Mouse (Mus musculus) kidney, embryonic 16.5 days (tissue): ENCODE measurements around the gene Jtb. TPM values are rescaled to one million over a fixed set of nuclear protein-coding genes. Genes with fewer than 3 reads are reported as not detected.
"Not testable (repeated sequence)": the region's sequence is repeated elsewhere in the genome, so short reads cannot be mapped to it uniquely, and the experiment has no call there.

Experiments used
- ATAC-seq: fragments of 200-750 bp; cut with Nextera tagmentation; 2 replicates; pipeline ENCODE4 v1.8.0; 2017; ENCODE audit warnings: moderate TSS enrichment; ENCODE audit not compliant: low FRiP score, low TSS enrichment
- H3K27ac ChIP-seq: fragments of 300-500 bp; sonication (generic); 2 replicates; pipeline ENCODE4 v1.5.1; 2014; ENCODE audit warnings: low read length
- H3K27me3 ChIP-seq: fragments of 300-500 bp; sonication (generic); 2 replicates; pipeline ENCODE4 v1.6.1; 2014; ENCODE audit warnings: low read length, control low read depth, mixed read lengths; ENCODE audit not compliant: insufficient read depth
- H3K36me3 ChIP-seq: fragments of 300-500 bp; sonication (generic); 2 replicates; pipeline ENCODE4 v1.6.1; 2014; ENCODE audit warnings: low read length, control low read depth, mixed read lengths; ENCODE audit not compliant: insufficient read depth
- H3K4me1 ChIP-seq: fragments of 300-500 bp; sonication (generic); 2 replicates; pipeline ENCODE4 v1.6.1; 2014; ENCODE audit warnings: low read length, control low read depth, mixed read lengths; ENCODE audit not compliant: insufficient read depth
- H3K4me2 ChIP-seq: fragments of 300-500 bp; sonication (generic); replicated peaks from 2 replicates; pipeline ENCODE4 v1.6.1; 2014; ENCODE audit warnings: low read depth, low read length
- H3K4me3 ChIP-seq: fragments of 300-500 bp; sonication (generic); 2 replicates; pipeline ENCODE4 v1.5.1; 2014; ENCODE audit warnings: mild to moderate bottlenecking, low read length
- H3K9ac ChIP-seq: fragments of 300-500 bp; sonication (generic); replicated peaks from 2 replicates; pipeline ENCODE4 v1.6.1; 2014; ENCODE audit warnings: low read length
- H3K9me3 ChIP-seq: fragments of 300-500 bp; sonication (generic); 2 replicates; pipeline ENCODE4 v1.6.1; 2016; ENCODE audit warnings: low read length, control low read depth
- WGBS: fragments of 180-500 bp; shearing (Covaris S2); extraction: QIAGEN DNeasy Blood & Tissue Kit; methylation state at CpG from one replicate; pipeline ENCODE4 v1.1.7; 2014; 5-methylcytosine and 5-hydroxymethylcytosine counted together
- polyA plus RNA-seq: library from polyadenylated mRNA; unstranded; fragments of >200 nt; fragmentation: Nextera tagmentation; extraction: Ambion mirVana; gene quantifications from 2 replicates; pipeline ENCODE4 v1.2.1, GENCODE M21; 2015

Jtb gene
- polyA plus RNA-seq, 1 experiment from 2014 or later, result 105 TPM

DNA sequence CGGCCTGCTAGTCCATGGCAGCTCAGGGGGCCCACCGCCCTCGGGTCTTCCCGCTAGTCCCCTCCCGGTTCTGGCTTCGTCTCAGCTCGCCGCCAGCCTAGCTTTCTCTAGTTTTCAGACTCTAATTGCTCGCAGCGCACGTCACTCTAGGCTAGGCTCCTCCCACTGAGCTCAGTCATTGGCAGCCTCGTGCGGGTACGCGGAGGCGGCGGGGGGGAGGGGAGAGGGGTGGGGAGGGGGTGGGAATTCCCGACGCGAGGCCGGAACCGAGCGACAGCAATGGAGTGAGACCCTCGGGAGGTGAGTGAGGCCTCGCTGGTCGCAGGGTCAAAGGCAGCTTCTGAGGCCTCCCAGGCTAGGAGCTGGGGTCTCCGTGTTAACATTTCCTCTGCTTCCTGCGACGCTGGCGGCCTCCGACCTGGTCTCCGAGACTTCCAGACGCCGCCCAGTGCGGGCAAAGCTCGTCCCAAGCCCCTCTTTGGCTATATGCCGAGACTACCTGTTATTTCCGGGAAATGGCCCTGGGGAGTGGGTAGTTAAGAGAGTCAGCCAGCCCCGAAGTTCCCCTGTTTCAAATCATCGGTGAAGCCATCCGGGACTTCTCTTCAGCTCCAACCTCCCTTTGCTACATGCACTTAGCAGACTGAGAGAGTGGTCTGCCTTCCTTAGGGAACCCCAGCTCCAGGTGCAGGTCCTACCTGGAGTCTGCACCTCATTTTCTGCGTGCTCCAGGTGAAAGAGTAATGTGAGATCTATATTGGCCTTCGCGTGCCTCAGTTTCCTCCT, 16.8 kb downstream of the Jtb start, which contains the start of gene Slc39a1:
Gene Slc39a1, plus strand, starts transcription at position 213 of the 786 bp plus-strand sequence.
- Histone ChIP-seq H3K27ac (peak within 1 kb of the TSS; percentile 97), H3K9ac (peak within 1 kb of the TSS; percentile 82), H3K27me3 (no peaks in the 10 kb centered on the region), H3K4me3 (peak within 1 kb of the TSS; percentile 90), H3K36me3 (peaks cover 20% of the 10 kb centered on the region), H3K4me1 (peaks cover 26% of the 10 kb centered on the region), H3K9me3 (no peaks in the 10 kb centered on the region), H3K4me2 (peak within 1 kb of the TSS; percentile 96)
- peak; percentile 96 for ATAC-seq
- WGBS, result under 1% methylated on average over 36 of the region's 44 CpGs

DNA sequence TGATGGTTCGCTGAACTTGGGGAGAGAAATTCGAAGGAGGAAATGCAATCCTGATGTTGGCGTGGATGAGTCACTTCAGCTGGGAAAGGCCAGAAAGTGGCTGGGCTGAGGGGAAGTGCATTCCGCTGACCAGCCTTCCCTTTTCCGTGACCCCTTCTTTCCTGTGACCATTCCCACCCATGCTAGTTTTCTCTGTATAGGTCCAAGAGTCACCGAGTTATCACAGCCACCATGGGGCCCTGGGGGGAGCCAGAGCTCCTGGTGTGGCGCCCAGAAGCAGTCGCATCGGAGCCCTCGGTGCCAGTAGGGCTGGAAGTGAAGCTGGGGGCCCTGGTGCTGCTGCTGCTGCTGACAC, 17.3 kb downstream of the Jtb start:
- peaks cover 20% of the 10 kb centered on the region for H3K36me3 ChIP-seq
- peak overlapping the region; percentile 97 for H3K27ac ChIP-seq
- peak overlapping the region; percentile 96 for H3K4me2 ChIP-seq
- ATAC-seq, result peak; percentile 7; the same call in 1 of the 2 replicates
- no peaks in the 10 kb centered on the region for H3K27me3 ChIP-seq
- H3K9me3 ChIP-seq, result no peaks in the 10 kb centered on the region
- peak overlapping the region; percentile 82 for H3K9ac ChIP-seq
- 2% methylated on average over 10 of the region's 10 CpGs for whole genome bisulfite sequencing
- peaks cover 23% of the 10 kb centered on the region for H3K4me1 ChIP-seq
- peak overlapping the region; percentile 90 for H3K4me3 ChIP-seq

DNA sequence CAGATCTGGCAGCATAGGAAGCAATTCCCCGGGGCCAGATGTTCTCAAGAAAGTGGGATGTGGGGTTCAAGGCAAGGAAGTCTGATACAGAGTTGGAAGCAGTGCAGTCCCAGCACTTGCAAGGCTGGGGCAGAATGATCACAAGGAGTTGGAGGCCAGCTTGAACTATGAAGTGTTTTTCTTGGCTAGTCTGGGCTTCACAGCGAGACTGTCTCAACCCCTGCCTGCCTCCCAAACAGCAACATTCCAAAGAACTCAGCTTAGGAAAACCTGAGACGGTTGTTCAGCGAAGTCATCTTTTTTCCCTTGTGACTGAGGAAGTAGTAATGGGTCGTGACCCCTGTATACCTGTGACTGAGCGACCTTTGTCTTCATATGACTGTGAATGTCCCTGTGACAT, 19.4 kb downstream of the Jtb start:
- ATAC-seq, result no peak
- 66% methylated on average over 6 of the region's 6 CpGs for WGBS

DNA sequence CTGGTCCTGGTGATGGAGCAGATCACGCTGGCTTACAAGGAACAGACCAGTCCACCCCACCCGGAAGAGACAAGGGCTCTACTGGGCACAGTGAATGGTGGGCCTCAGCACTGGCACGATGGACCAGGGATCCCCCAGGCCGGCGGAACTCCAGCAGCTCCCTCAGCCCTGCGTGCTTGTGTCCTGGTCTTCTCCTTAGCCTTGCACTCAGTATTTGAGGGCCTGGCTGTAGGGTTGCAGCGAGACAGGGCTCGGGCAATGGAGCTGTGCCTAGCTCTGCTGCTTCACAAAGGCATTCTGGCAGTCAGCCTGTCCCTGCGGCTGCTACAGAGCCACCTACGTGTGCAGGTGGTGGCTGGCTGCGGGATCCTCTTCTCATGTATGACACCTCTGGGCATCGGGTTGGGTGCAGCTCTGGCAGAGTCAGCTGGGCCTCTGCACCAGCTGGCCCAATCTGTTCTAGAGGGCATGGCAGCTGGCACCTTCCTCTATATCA, 20.4 kb downstream of the Jtb start:
- not testable (repeated sequence) for H3K27me3 ChIP-seq
- WGBS, result 92% methylated on average over 10 of the region's 12 CpGs

More for the DNA sequence above, 19.4 kb downstream of the Jtb start:
- Histone ChIP-seq H3K9ac (0 out of 2 replicates have a peak overlapping the region, but pooled peaks have one; percentile 25), H3K27me3 (no peaks in the 10 kb centered on the region), H3K4me1 (peaks cover 29% of the 10 kb centered on the region), H3K4me3 (no peak overlapping the region), H3K27ac (no peak overlapping the region), H3K9me3 (no peaks in the 10 kb centered on the region), H3K36me3 (peaks cover 20% of the 10 kb centered on the region), H3K4me2 (no peak overlapping the region)

DNA sequence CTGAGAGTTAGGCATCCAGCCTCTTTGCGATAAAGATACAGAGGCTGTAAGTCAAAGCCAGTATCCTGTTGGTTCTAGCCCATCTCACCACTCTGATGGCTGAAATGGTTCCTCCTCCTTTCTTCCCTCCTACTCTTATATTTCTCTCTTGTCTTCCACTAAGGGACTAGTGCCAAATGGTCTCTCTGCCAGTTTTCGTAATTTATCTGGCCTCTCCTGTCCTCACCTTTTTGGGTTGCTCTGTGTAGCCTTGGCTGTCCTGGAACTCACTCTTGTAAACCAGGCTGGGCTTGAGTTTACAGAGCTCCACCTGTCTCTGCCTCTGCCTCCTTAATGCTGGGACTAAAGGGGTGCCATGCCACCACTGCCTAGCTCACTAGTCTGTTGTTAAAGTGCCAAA, 21.3 kb downstream of the Jtb start:
- H3K27ac ChIP-seq, H3K9me3 ChIP-seq, ATAC-seq, H3K4me3 ChIP-seq, H3K27me3 ChIP-seq, H3K4me2 ChIP-seq, H3K9ac ChIP-seq: not testable (repeated sequence)
- Histone ChIP-seq H3K36me3 (peaks cover 25% of the 10 kb centered on the region), H3K4me1 (peaks cover 30% of the 10 kb centered on the region)
- WGBS, result 92% methylated on average over 2 of the region's 2 CpGs

More for the DNA sequence above, 20.4 kb downstream of the Jtb start:
- H3K27ac ChIP-seq, H3K9me3 ChIP-seq, H3K9ac ChIP-seq, H3K4me3 ChIP-seq, H3K4me2 ChIP-seq, ATAC-seq: not testable (repeated sequence)
- Histone ChIP-seq H3K4me1 (peaks cover 32% of the 10 kb centered on the region), H3K36me3 (peaks cover 20% of the 10 kb centered on the region)

DNA sequence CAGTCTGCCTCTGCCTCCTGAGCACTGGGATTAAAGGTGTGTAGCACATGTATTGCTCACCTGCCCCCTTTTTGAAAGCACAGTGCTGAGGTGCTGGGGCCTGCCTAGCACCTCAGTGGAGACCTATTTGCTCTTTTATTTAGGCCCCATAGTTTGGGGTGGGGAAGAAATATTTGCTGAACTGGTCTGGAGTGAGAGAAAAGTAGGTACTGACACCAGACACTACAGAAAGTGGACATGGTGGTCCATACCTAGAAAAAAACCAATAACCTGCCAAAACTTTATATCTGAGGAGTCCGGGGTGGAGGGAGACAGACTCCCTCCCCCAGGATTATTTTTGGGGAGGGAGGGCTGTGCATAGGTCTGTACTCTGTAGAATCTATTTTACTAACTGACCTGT, 21.8 kb downstream of the Jtb start:
- H3K4me2 ChIP-seq, result not testable (repeated sequence)
- peak; percentile 1; the same call in 1 of the 2 replicates for ATAC-seq
- WGBS, result 84% methylated on average over 1 of the region's 1 CpGs

DNA sequence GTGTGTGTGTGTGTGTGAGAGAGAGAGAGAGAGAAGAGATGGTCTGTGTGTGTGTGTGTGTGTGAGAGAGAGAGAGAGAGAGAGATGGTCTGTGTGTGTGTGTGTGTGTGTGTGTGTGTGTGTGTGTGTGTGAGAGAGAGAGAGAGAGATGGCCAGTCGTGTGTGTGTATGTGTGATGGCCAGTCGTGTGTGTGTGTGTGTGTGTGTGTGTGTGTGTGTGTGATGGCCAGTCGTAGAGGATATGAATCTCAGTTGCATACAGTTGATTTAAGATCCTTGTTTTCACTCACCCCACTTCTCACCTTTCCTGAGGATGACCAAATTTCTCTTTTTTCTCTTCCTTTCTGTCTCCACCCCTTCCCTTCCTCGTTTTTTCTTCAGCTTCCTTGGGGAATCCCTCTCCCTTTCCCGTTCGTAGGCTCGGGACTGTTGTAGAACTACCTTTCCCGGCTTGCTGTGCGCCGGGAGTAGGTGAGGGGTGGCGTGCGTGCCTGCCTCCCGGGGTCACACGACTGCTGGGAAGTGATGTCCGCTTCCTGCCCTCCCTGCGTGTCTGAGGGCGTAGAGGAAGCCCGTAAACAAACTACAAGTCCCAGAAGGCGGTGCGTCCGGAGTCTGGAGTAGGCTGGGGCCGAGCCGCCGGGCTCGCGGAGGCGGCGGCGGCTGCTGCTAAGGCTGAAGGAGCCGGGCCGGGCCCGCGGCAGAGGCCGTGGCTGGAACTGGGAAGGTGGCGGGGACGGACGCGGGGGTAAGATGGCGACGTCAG, 22.4 kb downstream of the Jtb start, which contains the start of gene Crtc2:
Gene Crtc2, plus strand, starts transcription at position 511 of the 766 bp plus-strand sequence.
- Histone ChIP-seq H3K27me3 (no peaks in the 10 kb centered on the region), H3K4me3 (peak within 1 kb of the TSS; percentile 87), H3K4me2 (peak within 1 kb of the TSS; percentile 84), H3K9ac (peak within 1 kb of the TSS; percentile 95), H3K9me3 (no peaks in the 10 kb centered on the region), H3K36me3 (peaks cover 30% of the 10 kb centered on the region), H3K4me1 (peaks cover 24% of the 10 kb centered on the region), H3K27ac (peak within 1 kb of the TSS; percentile 90)
- WGBS, result 1% methylated on average over 40 of the region's 40 CpGs
- peak; percentile 99 for ATAC-seq

More for the DNA sequence above, 21.8 kb downstream of the Jtb start:
- H3K9me3 ChIP-seq, H3K27me3 ChIP-seq, H3K9ac ChIP-seq, H3K27ac ChIP-seq, H3K4me3 ChIP-seq: not testable (repeated sequence)
- Histone ChIP-seq H3K4me1 (peaks cover 29% of the 10 kb centered on the region), H3K36me3 (peaks cover 25% of the 10 kb centered on the region)

DNA sequence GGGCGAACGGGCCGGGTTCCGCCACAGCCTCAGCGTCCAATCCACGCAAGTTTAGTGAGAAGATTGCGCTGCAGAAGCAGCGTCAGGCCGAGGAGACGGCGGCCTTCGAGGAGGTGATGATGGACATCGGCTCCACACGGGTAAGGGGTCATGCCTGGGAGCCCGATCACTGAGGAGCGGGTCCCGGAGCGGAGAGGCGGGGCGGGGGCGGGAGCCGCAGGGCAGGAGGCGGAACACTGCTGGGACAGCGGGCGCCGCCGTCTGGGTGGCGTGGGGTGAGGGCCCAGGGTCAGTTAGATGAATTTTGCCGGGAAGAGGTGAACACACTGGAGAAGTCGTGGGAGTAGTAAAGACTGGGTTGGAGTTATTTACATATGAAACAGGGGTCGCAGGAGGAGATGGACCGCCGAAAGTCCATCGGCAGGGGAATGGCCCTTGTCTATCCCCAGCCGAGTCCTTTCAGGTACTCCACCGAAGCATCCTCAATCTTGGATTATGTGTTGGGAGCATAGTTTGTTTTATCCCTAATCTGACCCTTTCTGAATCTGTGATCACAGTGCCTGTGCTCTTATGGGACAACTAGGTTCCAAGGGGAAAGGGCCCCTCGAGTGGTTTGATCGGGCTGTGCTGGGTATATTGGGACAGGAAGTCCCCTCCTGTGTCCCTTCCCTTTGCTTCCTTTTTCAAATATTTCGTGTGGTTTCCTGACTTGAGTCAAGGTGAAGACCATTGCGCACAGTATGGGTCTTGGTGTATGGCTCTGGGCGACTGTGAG, 23.2 kb downstream of the Jtb start:
- peaks cover 34% of the 10 kb centered on the region for H3K36me3 ChIP-seq
- under 1% methylated on average over 41 of the region's 41 CpGs for WGBS
- peaks cover 17% of the 10 kb centered on the region for H3K4me1 ChIP-seq
- peak overlapping the region; percentile 90 for H3K27ac ChIP-seq
- H3K27me3 ChIP-seq, result no peaks in the 10 kb centered on the region
- no peaks in the 10 kb centered on the region for H3K9me3 ChIP-seq
- peak overlapping the region; percentile 84 for H3K4me2 ChIP-seq
- peak; percentile 80 for ATAC-seq
- peak overlapping the region; percentile 95 for H3K9ac ChIP-seq
- H3K4me3 ChIP-seq, result peak overlapping the region; percentile 87

DNA sequence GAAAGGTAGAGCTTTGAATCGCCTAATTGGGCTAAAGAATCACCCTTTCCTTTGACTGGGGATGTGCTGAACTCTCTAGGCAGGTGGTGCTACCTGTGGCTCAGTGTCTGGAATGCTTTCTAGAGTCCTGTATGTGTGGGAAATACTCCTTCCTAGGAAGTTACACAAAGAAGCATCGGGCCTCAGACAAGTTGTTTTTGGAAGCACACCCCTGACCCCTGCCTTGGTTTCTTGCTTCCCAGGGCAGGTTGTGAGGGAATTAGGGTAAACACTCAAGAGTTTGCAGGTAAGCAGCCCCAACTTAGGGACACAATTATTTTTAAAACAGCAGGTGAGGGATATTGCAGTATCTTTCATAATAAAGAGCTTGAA, 23.8 kb downstream of the Jtb start:
- Histone ChIP-seq H3K4me2 (peak overlapping the region; percentile 84), H3K9ac (peak overlapping the region; percentile 95), H3K4me3 (peak overlapping the region; percentile 87), H3K4me1 (peaks cover 17% of the 10 kb centered on the region), H3K27me3 (no peaks in the 10 kb centered on the region), H3K9me3 (no peaks in the 10 kb centered on the region), H3K27ac (peak overlapping the region; percentile 90), H3K36me3 (peaks cover 39% of the 10 kb centered on the region)
- 8% methylated on average over 2 of the region's 2 CpGs for WGBS
- ATAC-seq, result no peak
